Mouse (Mus musculus): ENCODE data around the gene H2-K1. TPM values are rescaled to one million over a fixed set of nuclear protein-coding genes. Genes with fewer than 3 reads are reported as not detected.

The H2-K1 gene
- polyA plus RNA-seq, 1 experiment from 2014 or later, result 139 TPM

DNA sequence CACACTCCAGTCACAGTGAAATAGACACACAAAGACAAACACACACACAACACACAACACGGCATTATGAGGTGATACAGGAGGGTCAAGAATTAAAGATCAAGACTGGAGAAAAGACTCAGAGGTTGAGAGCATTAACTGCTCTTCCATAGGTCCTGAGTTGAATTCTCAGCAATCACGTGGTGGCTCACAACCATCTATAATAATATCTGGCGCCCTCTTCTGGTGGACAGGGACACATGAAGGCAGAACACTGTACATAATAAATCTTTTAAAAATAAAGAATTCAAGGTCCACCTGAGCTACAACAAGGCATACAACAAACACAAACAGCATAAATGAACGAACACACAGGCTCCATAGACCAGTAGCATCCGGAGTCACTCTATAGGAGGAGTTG, 31.2 kb downstream of the H2-K1 start:
- WGBS (ENCODE audit: insufficient replicate concordance), result 29% methylated on average over 5 of the region's 5 CpGs
- ATAC-seq (ENCODE audit: low read depth), result peak; percentile 42; the same call in 1 of the 2 replicates
- Histone ChIP-seq H3K9me3 (replicated peaks; ENCODE audit: control insufficient read depth, low read length) (no peaks in the 10 kb centered on the region), H3K4me3 (ENCODE audit: low read depth, low read length) (no peak overlapping the region), H3K27me3 (ENCODE audit: control insufficient read depth, insufficient read depth, low read depth, low read length) (no peaks in the 10 kb centered on the region), H3K9ac (ENCODE audit: low read depth, low read length) (no peak overlapping the region), H3K4me2 (ENCODE audit: low read depth, low read length) (no peak overlapping the region), H3K36me3 (ENCODE audit: control insufficient read depth, insufficient read depth) (peaks cover 6% of the 10 kb centered on the region; the same call in 1 of the 2 replicates), H3K27ac (ENCODE audit: low read length) (no peak overlapping the region), H3K4me1 (ENCODE audit: control insufficient read depth, low read depth, low read length) (no peaks in the 10 kb centered on the region; the same call in 1 of the 2 replicates)

DNA sequence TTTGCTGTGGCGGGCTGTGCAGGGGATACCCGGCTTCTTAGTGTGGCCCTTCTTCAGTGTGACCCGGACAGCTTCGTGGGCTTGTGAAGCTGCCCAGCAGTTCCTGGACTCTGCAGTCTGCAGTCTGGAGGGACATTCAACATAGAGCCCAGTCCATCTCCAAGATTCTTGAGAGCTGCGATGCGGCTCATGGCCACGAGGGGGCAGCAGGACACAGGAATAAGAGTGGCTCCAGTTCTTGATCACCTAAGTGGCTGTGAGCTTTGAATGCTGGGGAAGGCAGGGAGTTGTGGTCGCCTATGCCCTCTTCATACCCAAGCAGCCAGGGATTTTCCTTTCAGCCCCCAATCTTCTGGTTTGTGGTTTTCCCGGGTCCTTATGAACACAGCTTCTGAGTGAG, 31.7 kb downstream of the H2-K1 start:
- WGBS (ENCODE audit: insufficient replicate concordance), result under 1% methylated on average over 9 of the region's 9 CpGs
- no peaks in the 10 kb centered on the region; the same call in 1 of the 2 replicates for H3K4me1 ChIP-seq (ENCODE audit: control insufficient read depth, low read depth, low read length)
- H3K9ac ChIP-seq (ENCODE audit: low read depth, low read length), result no peak overlapping the region
- no peaks in the 10 kb centered on the region for H3K27me3 ChIP-seq (ENCODE audit: control insufficient read depth, insufficient read depth, low read depth, low read length)
- peak; percentile 67 for ATAC-seq (ENCODE audit: low read depth)
- no peak overlapping the region for H3K4me3 ChIP-seq (ENCODE audit: low read depth, low read length)
- H3K9me3 ChIP-seq (replicated peaks; ENCODE audit: control insufficient read depth, low read length), result no peaks in the 10 kb centered on the region
- H3K27ac ChIP-seq (ENCODE audit: low read length), result no peak overlapping the region
- peaks cover 7% of the 10 kb centered on the region; the same call in 1 of the 2 replicates for H3K36me3 ChIP-seq (ENCODE audit: control insufficient read depth, insufficient read depth)
- H3K4me2 ChIP-seq (ENCODE audit: low read depth, low read length), result no peak overlapping the region

DNA sequence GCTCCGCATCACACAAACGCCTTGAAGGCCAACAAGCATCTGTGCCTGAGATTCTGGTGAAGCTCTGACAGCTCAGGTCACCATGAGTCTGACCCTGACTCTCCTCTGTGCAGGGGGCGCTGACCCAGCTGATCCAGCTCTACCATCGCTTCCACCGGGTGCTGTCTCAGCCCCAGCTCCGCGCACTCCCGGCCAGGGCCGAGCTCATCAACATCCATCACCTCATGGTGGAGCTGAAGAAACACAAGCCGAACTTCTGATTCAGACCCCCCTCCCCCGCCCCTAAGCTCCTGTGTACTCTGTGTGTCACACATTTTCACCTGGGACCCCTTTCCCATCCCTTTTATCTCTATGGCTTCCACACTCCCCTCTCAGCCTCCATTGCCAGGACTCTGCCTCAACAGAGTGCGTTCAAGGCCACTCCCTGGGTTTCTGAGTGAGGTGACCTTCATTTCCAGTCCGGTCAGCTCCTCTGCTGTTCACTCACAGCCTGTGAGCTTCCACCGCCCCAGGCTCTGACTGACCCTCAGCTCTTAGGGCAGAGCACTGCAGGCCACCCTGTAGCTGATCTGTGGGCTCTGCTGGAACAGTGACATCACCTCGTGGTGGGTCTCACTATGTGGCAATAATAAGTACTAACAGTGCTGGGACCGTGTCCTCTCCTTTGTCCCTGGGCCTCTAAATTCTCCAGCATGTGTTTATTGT, 34.1 kb downstream of the H2-K1 start:
- H3K27ac ChIP-seq (ENCODE audit: low read length), result no peak overlapping the region
- H3K27me3 ChIP-seq (ENCODE audit: control insufficient read depth, insufficient read depth, low read depth, low read length), result no peaks in the 10 kb centered on the region
- H3K9ac ChIP-seq (ENCODE audit: low read depth, low read length), result no peak overlapping the region
- no peak for ATAC-seq (ENCODE audit: low read depth)
- H3K36me3 ChIP-seq (ENCODE audit: control insufficient read depth, insufficient read depth), result peaks cover 10% of the 10 kb centered on the region; the same call in 1 of the 2 replicates
- H3K4me3 ChIP-seq (ENCODE audit: low read depth, low read length), result no peak overlapping the region
- no peaks in the 10 kb centered on the region; the same call in 1 of the 2 replicates for H3K4me1 ChIP-seq (ENCODE audit: control insufficient read depth, low read depth, low read length)
- H3K4me2 ChIP-seq (ENCODE audit: low read depth, low read length), result no peak overlapping the region
- 80% methylated on average over 16 of the region's 16 CpGs for WGBS (ENCODE audit: insufficient replicate concordance)
- no peaks in the 10 kb centered on the region for H3K9me3 ChIP-seq (replicated peaks; ENCODE audit: control insufficient read depth, low read length)

DNA sequence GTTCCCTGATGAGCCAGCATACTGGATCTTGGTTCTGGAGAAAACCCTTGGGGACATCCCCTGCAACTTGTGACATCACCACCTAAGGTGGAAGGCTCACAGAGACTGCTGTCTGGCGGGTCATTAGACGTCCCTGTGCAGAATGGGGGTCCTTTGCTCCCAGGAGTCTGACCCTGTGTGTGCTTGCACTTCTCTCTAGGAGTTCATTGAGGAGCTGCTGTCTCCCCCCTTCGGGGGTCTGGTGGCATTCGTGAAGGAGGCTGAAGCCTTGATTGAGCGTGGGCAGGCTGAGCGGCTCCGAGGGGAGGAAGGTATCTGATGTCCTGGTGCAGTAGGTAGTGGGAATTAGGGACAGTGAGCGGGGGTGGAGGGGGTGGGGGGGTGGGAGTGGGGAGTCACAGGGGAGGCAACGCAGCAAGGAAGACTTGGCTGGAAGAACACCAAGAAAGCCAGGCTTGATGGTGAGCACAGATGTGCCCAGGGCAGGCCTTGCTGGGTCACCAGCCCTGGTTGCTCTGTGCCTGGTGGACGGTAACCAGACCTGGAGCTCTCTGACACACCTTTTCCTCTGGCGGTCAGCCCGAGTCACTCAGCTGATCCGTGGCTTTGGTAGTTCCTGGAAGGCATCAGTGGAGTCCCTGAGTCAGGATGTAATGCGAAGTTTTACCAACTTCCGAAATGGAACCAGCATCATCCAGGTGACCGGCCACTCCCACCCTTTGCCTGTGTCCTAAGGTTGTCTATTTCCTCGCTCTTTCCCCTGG, 34.9 kb downstream of the H2-K1 start:
- no peaks in the 10 kb centered on the region for H3K27me3 ChIP-seq (ENCODE audit: control insufficient read depth, insufficient read depth, low read depth, low read length)
- H3K4me2 ChIP-seq (ENCODE audit: low read depth, low read length), result no peak overlapping the region
- no peaks in the 10 kb centered on the region for H3K9me3 ChIP-seq (replicated peaks; ENCODE audit: control insufficient read depth, low read length)
- H3K36me3 ChIP-seq (ENCODE audit: control insufficient read depth, insufficient read depth), result peaks cover 10% of the 10 kb centered on the region; the same call in 1 of the 2 replicates
- ATAC-seq (ENCODE audit: low read depth), result no peak
- no peak overlapping the region for H3K9ac ChIP-seq (ENCODE audit: low read depth, low read length)
- no peak overlapping the region for H3K27ac ChIP-seq (ENCODE audit: low read length)
- H3K4me3 ChIP-seq (ENCODE audit: low read depth, low read length), result no peak overlapping the region
- 84% methylated on average over 17 of the region's 17 CpGs for WGBS (ENCODE audit: insufficient replicate concordance)
- no peaks in the 10 kb centered on the region; the same call in 1 of the 2 replicates for H3K4me1 ChIP-seq (ENCODE audit: control insufficient read depth, low read depth, low read length)

DNA sequence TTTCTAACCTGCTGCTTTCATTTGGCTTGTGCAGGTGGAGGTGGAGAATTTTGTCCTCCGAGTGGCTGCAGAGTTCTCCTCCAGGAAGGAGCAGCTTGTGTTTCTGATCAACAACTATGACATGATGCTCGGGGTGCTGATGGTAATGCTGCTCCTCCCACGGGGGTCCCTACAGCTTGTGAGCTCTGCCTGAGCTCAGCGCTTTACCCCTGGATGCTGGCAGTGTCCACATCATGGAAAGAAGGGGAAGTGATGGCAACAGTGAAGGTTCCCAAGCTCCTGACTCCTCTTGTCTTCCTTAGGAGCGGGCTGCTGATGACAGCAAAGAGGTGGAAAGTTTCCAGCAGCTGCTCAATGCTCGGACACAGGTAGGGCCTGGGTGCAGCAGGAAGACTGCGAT, 37.3 kb downstream of the H2-K1 start:
- Histone ChIP-seq H3K27ac (ENCODE audit: low read length) (no peak overlapping the region), H3K27me3 (ENCODE audit: control insufficient read depth, insufficient read depth, low read depth, low read length) (no peaks in the 10 kb centered on the region), H3K4me3 (ENCODE audit: low read depth, low read length) (no peak overlapping the region), H3K9ac (ENCODE audit: low read depth, low read length) (no peak overlapping the region), H3K4me2 (ENCODE audit: low read depth, low read length) (no peak overlapping the region), H3K9me3 (replicated peaks; ENCODE audit: control insufficient read depth, low read length) (no peaks in the 10 kb centered on the region), H3K4me1 (ENCODE audit: control insufficient read depth, low read depth, low read length) (no peaks in the 10 kb centered on the region), H3K36me3 (ENCODE audit: control insufficient read depth, insufficient read depth) (peaks cover 12% of the 10 kb centered on the region; the same call in 1 of the 2 replicates)
- WGBS (ENCODE audit: insufficient replicate concordance), result 81% methylated on average over 7 of the region's 7 CpGs
- ATAC-seq (ENCODE audit: low read depth), result no peak

DNA sequence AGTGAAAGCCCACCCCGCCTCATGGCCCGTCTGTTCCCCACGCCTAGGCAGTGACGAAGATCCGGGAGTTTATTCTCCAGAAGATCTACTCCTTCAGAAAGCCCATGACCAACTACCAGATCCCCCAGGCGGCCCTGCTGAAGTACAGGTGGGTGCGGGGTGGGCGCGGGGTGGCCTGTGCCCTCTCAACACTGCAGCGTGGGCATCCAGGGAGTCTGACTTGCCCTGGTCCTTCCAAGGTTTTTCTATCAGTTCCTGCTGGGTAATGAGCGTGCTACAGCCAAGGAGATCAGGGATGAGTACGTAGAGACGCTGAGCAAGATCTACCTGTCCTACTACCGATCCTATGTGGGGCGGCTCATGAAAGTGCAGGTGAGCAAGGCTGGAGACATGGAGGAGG, 40.2 kb downstream of the H2-K1 start:
- no peak overlapping the region for H3K27ac ChIP-seq (ENCODE audit: low read length)
- ATAC-seq (ENCODE audit: low read depth), result no peak
- WGBS (ENCODE audit: insufficient replicate concordance), result 85% methylated on average over 15 of the region's 15 CpGs
- no peak overlapping the region for H3K4me2 ChIP-seq (ENCODE audit: low read depth, low read length)
- H3K27me3 ChIP-seq (ENCODE audit: control insufficient read depth, insufficient read depth, low read depth, low read length), result no peaks in the 10 kb centered on the region
- H3K9ac ChIP-seq (ENCODE audit: low read depth, low read length), result no peak overlapping the region
- peaks cover 8% of the 10 kb centered on the region; the same call in 1 of the 2 replicates for H3K36me3 ChIP-seq (ENCODE audit: control insufficient read depth, insufficient read depth)
- H3K9me3 ChIP-seq (replicated peaks; ENCODE audit: control insufficient read depth, low read length), result no peaks in the 10 kb centered on the region
- peaks cover 5% of the 10 kb centered on the region for H3K4me1 ChIP-seq (ENCODE audit: control insufficient read depth, low read depth, low read length)
- H3K4me3 ChIP-seq (ENCODE audit: low read depth, low read length), result no peak overlapping the region

DNA sequence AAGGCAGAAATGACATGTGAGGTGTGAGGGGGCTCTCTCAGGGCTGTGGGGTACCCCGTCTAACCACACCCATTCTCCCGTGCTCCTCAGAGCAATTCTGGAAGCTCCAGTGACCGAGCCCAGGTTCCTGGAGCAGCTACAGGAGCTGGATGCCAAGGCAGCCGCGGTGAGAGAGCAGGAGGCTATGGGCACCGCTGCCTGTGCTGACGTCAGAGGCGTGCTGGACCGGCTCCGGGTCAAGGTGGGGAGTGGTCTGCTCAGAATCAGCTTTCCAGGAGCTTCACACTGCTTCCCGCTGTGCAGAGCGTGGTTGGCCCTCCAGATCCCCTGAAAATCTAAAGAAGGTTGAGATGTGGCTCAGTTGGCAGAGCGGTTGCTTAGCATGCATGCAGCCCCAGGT, 41.0 kb downstream of the H2-K1 start:
- H3K9me3 ChIP-seq (replicated peaks; ENCODE audit: control insufficient read depth, low read length), result no peaks in the 10 kb centered on the region
- 86% methylated on average over 13 of the region's 13 CpGs for WGBS (ENCODE audit: insufficient replicate concordance)
- peaks cover 8% of the 10 kb centered on the region; the same call in 1 of the 2 replicates for H3K36me3 ChIP-seq (ENCODE audit: control insufficient read depth, insufficient read depth)
- no peak overlapping the region for H3K4me3 ChIP-seq (ENCODE audit: low read depth, low read length)
- no peak for ATAC-seq (ENCODE audit: low read depth)
- H3K4me1 ChIP-seq (ENCODE audit: control insufficient read depth, low read depth, low read length), result peaks cover 12% of the 10 kb centered on the region
- H3K27me3 ChIP-seq (ENCODE audit: control insufficient read depth, insufficient read depth, low read depth, low read length), result no peaks in the 10 kb centered on the region
- no peak overlapping the region for H3K9ac ChIP-seq (ENCODE audit: low read depth, low read length)
- H3K27ac ChIP-seq (ENCODE audit: low read length), result no peak overlapping the region
- H3K4me2 ChIP-seq (ENCODE audit: low read depth, low read length), result no peak overlapping the region

DNA sequence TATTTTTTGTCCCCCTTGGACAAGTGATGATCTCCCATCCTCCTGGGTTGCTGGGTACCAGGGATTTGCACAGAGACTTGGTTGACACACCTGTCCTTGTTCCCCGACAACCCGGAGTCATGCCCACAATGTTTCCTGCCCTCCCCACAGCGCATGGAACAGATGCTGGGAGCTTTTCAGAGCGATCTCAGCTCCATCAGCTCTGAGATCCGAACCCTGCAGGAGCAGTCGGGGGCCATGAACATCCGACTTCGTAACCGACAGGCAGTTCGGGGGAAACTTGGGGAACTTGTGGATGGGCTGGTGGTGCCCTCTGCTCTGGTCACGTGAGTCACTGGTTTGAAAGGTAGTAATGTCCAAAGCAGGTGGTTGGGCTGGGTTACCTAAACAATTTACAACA, 41.7 kb downstream of the H2-K1 start:
- no peak overlapping the region for H3K9ac ChIP-seq (ENCODE audit: low read depth, low read length)
- H3K4me2 ChIP-seq (ENCODE audit: low read depth, low read length), result no peak overlapping the region
- no peaks in the 10 kb centered on the region for H3K9me3 ChIP-seq (replicated peaks; ENCODE audit: control insufficient read depth, low read length)
- no peak for ATAC-seq (ENCODE audit: low read depth)
- 88% methylated on average over 11 of the region's 11 CpGs for WGBS (ENCODE audit: insufficient replicate concordance)
- H3K27me3 ChIP-seq (ENCODE audit: control insufficient read depth, insufficient read depth, low read depth, low read length), result no peaks in the 10 kb centered on the region
- peaks cover 19% of the 10 kb centered on the region for H3K4me1 ChIP-seq (ENCODE audit: control insufficient read depth, low read depth, low read length)
- no peak overlapping the region for H3K27ac ChIP-seq (ENCODE audit: low read length)
- H3K36me3 ChIP-seq (ENCODE audit: control insufficient read depth, insufficient read depth), result peaks cover 8% of the 10 kb centered on the region
- H3K4me3 ChIP-seq (ENCODE audit: low read depth, low read length), result no peak overlapping the region

DNA sequence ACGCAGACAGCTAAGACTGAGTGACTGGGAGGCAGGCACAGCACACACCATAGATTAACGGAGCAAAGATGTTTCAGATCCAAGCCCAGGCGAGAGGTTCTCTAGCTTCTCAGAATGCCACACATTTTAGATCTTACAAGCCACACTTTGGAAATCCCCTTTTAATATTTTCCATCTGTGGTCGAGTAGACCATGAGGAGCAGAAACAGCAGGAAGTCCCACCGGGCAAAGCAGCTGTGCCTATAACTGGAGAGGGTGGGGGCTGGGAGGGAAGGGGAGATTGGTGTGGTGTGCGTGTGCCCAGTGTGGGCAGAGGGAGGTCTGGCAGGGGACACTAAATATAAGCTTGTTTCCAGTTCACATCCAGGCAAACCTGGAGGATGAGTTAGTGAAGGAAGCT, 42.7 kb downstream of the H2-K1 start:
- Histone ChIP-seq H3K9ac (ENCODE audit: low read depth, low read length) (no peak overlapping the region), H3K27ac (ENCODE audit: low read length) (no peak overlapping the region), H3K9me3 (replicated peaks; ENCODE audit: control insufficient read depth, low read length) (no peaks in the 10 kb centered on the region), H3K4me1 (ENCODE audit: control insufficient read depth, low read depth, low read length) (peaks cover 28% of the 10 kb centered on the region), H3K4me3 (ENCODE audit: low read depth, low read length) (no peak overlapping the region), H3K27me3 (ENCODE audit: control insufficient read depth, insufficient read depth, low read depth, low read length) (no peaks in the 10 kb centered on the region), H3K4me2 (ENCODE audit: low read depth, low read length) (no peak overlapping the region), H3K36me3 (ENCODE audit: control insufficient read depth, insufficient read depth) (peaks cover 17% of the 10 kb centered on the region)
- ATAC-seq (ENCODE audit: low read depth), result no peak
- 80% methylated on average over 6 of the region's 6 CpGs for WGBS (ENCODE audit: insufficient replicate concordance)

All from liver, embryonic 16.5 days (tissue).